Mouse (Mus musculus): Measurements from ENCODE around the gene Iqsec3.

Gene Iqsec3

DNA sequence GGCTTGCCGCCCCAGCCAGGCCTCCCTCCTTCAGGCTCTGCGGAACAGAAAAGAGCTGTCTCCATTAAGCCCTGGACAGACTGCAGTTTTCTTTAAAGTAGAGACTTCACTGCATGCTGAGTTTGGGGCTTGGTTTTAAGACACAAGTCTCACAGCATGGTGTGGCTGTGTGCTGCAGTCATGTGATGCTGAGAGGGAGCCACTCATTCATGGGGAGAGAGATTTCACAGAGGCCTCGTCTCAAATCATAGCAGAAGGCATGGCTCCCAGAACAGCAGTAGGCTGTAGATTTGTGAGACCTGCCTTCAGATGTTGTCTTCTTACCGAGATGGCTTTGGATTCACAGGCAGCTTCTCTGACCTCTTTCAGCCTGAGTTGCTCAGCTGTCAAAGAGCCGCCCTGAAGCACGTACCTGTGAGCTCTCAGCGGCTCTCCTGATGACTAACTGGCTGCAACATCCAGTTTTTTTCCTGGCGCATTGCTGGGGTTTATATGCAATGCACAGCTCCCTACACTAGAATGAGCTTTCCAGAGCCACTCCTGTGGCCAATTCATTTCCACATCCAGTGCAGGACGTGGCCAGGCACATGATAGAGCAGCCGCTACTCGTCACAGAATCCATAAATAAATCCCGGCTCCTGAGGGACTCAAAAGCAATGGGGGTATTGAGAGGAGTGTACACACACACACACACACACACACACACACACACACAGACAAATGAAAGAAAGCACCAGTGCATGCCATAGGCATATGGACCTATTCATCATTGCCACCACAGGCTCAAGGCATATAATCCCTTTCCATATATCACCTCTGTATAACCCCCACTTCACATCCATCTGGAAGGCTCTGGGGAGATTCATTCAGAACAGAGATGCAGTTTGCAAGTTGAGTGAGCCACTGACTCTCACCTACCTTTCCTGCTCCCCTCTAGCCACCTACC lies 18.7 kb downstream of the Iqsec3 start:
- no peak for DNase-seq (ENCODE audit: low spot score in 2 of 2)

DNA sequence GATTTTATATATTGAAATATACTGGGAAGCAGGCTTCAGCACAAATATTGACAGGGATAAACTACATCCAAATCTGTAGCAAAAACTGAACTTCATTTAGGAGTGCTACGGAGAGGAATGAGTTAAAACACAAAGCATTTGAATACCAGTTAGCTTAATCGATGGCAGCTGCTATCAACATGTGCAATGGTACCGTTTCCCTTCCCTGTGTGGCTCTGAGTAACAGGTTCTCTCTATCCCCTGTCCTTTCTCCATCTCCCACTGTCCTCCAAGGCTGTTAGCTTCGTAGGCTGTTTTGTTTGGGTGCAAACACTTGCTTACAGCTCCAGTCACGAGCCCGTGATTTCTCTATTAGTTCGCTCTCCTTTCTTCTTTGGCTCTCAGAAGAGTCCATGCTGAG lies 19.7 kb downstream of the Iqsec3 start:
- DNase-seq (ENCODE audit: low spot score in 2 of 2), result no peak

DNA sequence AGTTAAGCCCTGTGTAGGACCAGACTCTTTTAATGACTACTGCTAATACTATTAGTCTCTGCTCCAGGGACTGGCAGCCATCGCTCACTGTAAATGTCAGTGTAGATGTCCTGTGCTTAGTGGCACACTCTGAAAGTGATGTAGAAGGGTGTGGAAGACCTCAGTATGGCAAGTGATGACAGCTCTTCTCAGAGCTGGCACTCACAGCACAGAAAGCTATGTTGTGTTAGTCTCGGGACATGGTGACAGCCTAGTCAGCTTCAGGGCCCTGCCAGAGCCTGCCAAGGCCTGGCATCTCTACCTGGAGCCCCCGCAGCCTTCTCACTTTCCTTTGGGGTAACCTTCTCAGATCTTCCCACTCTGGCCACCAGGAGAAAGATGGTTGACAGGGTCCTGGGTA lies 21.8 kb downstream of the Iqsec3 start:
- no peak for DNase-seq (ENCODE audit: low spot score in 2 of 2)

DNA sequence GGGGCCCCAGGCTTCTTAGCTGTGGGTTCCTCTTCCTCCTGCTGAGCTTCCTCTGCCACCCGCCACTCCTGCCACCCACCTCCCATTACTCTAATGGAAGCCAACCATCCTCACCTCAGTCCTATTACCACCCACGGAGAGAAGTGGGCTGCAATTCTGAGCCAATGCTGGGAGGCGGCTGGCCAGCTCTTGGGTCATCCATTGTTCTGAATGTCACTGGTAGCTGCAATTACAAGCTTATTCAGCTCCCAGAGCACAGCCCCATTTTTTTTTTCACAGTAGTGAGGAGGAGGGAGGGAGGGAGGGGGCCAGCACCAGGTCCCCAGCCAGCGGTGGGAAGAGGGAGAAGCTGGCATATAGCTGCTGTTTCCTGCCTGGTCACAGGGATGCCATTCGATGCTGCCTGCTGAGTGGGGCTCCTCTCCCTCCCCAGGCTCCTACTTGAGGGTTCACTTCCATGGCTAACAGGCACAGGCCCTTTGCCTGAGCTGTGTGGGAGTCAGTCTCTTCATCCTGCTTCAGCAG lies 32.7 kb downstream of the Iqsec3 start:
- DNase-seq (ENCODE audit: low spot score in 2 of 2), result no peak

DNA sequence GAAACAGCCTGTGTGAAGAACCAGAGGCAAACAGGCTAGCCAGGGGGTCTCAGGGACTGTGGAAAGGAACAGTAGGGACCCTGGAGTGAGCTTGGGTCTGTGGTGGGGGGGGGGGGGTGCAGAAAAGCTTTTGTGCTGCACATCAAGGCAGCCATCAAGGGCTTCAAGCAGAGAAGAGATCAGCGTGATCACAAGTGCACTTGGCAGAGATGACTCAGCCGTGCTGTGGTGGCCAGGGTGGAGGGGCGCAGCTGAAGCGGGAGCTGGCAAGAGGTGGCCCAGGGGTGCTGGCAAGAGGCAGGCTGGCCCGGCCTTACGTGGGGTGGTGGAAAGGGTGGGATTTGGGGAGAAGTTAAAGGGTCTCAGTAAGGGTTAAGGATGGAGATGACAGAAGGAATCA lies 48.6 kb downstream of the Iqsec3 start:
- DNase-seq (ENCODE audit: low spot score in 2 of 2), result no peak

DNA sequence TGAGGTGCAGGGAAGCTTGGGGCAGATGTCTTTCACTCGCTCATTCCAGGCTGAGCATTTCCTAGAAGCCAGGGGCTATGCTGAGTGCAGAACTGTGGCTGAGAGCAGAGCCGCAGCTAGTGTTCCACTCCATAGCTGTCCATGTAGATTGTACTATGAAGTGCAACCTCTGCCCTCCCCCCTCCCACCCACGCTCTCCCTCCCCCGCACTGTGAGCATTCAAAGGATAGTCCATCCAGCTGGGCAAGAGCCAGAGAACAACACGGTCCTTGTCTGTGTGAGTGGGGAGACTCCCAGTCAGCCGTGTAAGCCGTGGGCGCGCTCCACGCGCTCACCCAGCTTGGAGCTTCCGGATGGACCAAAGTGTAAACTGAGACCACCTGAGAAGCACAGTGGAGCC lies 49.1 kb downstream of the Iqsec3 start:
- DNase-seq (ENCODE audit: low spot score in 2 of 2), result no peak

DNA sequence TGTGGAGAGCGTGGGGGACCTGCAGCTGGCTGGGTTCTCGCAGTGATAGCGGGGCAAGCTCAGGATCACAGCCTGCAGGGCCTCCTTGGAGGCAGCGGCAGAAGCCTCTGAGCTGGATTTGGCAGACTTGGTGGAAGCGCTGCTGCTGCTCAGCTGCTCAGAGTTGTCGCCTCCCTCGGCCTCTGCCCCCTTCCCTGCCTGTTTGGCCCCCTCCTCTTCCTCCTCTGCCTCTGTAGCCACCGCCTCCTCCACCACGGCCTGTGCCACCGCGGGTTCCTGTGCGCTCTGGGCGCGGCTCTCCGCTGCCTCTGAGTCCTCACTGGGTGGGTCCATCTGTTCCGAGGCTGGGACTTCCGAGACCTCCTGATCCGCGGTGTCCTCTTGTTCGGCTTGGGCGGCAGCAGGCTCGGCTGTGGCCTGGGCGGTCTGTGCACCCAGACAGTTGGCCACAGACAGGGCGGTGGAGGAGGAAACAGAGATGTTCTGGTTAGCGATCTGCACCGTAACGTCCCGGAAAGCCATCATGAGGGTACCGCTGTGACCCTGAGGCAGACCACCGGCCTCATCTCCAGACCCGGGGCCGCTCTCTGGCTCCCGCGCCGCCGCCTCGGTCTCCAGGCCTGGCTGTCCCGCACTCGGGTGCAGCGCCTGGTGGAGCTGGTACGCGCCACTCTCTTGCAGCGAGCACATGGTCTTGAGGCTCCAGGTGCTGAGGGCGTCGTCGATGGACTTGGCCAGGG lies 60.8 kb downstream of the Iqsec3 start:
- DNase-seq (ENCODE audit: low spot score in 2 of 2), result no peak

DNA sequence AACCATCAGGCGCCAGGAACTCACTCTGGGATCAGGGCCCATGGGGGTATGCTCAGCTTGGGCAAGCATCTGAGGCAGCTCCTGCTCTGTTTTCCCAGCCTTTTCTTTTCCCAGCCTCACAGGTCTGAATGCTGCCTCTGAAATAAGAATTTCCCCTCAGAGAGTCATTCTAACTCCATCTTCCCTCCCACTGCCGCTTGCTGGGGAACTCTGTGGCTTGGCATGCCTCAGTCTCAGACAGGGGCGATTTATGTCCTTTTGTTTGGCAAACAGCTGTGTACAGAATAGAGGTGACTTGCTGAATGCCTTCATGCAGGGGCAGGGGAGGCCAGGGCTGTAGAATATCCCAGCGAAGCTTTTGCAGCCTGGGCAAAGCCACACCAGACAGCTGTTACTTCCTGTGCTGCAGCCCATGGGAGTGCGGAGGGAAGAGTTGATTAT lies 65.9 kb downstream of the Iqsec3 start:
- no peak for DNase-seq (ENCODE audit: low spot score in 2 of 2)

DNA sequence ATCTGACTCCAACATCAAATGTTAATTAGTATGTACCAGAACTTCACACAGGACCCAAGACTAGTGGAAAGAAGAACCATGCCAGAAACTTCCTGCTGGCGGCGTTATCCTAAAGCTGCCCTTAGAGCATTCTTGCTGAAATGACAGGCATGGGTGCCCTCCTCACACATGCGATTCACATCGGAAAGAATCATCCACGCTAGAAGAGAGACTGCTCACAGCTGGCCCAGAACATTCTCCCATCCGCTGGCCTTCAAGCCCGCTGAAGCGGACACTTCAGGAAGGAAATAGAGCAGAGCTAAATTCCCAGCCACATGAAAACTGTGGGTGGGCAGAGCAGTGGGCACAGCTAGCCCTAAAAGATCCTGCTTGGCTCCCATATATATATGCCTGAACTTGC lies 68.2 kb downstream of the Iqsec3 start:
- no peak for DNase-seq (ENCODE audit: low spot score in 2 of 2)

DNA sequence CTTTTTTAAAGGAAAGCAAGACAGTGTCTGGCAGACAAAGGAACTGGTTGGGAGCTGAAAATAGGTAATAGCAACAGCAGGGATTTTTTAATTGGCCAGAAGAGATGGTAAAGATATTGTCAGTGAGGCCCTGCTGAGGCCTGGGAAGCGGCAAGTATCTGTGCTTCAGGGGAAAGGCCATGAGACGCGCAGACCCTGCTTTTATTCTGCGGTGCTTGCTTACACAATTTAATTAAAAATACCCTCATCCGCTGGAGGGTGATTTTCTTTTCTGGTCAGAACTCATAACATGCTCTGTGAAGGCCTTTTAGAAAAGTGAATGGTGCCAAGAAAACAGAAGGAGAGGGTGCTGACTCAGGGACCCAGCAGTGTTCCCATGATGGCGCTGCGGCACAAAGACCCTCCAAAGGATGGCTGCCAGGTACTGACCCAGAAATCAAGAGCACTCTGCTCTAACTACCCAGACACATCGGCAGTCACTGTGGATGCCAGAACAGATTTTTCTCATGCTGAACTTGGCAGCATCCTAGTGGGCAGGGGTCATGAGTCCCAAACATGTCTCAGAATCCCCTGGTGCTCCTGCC lies 70.7 kb downstream of the Iqsec3 start:
- no peak for DNase-seq (ENCODE audit: low spot score in 2 of 2)

DNA sequence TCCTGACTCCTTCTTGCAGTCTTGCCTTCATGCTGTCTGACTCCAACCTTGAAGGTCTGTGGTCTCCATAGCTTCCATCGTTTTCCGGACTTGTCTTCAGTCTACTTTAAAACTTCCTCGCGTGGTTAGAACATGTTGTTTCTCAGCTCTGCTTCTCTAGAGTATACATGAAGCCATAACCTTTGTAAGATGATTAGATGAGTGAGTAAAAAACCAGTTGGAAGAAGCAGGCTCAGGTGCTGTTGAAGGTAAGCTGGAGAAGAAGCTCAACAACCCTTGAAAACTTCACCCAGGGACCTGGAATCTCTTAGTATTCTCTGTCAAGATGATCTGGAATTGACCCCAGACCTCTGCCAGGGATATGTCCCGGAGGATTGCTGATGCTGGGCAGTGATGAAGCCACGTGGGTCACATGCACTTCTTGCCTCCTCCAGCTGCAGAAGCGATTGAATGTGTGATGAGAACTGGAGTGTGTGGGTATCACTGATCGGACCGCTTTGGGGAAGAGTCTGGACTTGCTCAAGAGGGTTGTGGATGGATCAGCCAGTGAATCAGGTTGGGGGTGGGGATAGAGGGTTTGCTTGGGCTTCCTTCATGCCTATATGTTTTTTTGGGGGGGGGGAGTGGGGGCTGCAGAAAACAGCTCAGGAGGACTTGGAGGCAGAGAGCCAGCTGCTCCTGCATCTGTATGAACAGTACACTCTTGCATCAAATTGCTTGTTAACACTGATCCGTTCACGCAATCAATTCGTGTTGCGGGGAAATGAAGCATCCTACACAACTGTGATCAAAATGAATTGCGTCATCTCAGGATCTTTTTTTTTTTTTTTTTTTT lies 71.4 kb downstream of the Iqsec3 start:
- DNase-seq (ENCODE audit: low spot score in 2 of 2), result no peak

DNA sequence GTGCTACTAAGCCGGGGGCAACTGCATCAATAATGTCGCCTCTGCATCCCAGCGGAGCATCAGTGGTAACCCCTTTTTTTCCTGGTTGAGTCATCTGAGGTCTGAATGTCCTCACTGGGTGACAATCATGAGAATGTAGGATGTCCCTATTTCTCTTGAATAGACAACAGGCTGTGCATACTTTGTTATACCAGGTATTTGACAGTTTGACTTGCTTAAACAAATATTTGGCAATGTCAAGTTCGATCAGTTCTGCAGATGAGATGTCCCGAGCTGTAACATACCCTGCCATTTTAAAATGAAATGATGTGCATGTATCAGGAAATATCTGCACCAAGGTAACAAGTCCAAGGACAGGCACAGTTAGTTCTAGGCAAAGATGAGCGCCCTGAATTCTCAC lies 72.3 kb downstream of the Iqsec3 start:
- DNase-seq (ENCODE audit: low spot score in 2 of 2), result no peak

DNA sequence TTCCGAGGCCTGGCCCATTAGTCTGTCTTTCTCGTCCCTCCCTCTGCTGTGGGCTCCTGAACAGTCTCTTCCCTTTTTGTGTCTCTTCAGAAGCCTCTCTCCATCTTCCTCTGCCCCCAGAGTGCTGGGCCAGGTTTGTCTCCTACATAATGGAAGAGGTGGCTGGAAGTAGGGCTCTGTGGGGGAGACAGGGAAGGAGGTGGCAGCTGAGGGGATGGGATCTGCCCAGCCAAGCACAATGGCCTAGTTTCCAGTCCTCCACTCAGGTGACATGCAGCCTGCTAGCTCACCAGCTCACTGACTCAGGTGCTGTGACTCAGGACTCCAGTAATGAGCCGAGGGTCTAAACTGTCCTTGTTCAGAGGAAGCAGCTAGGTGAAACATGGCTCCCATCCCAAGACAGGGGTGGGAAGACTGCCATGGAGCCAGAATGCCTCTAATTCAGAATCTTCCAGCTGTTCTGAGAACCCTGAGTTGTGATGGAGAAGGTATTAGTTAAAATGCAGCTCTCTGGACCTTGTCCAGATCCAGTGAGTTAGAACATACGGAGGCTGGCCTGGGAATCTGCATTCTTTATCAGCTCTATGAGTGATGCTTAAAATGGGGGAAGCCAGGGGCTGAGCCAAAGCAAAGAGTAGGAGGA lies 80.7 kb downstream of the Iqsec3 start:
- DNase-seq (ENCODE audit: low spot score in 2 of 2), result no peak

DNA sequence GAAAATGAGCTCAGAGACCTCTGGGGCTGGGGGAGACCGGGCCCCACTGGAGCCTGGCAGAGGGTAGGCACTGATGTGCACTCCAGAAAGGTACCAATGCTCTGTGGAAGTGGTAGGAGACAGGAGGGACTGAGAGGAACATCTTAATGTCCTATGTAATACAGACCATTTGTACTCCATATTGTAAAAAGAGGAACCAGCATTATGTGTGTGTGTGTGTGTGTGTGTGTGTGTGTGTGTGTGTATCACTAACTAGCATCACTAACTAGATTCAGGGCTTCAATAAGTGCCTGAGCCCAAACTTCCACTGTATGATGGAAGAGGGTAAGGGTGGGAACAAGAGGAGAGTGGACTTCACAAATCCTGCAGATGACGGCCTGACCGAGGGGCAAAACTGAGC lies 88.1 kb downstream of the Iqsec3 start:
- DNase-seq (ENCODE audit: low spot score in 2 of 2), result no peak

DNA sequence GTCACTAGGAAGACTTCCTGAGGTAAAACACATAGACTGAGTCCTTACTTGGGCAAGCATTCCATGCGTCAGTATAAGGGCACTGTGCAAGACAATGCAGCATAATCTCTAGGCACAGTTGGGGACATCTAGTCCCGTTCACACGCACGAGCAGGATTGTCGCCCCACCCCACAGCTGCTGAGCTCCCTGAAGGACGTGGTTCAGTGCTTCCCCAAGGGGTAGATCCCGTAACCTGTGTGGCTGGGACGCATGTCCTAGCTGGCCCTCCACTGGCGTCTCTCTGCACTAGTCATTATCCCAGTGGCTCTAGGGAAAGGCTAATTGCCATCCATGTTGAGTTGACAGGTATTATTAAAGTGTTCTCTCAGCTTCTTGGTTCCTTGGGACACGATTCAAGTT lies 91.4 kb downstream of the Iqsec3 start:
- no peak for DNase-seq (ENCODE audit: low spot score in 2 of 2)

DNA sequence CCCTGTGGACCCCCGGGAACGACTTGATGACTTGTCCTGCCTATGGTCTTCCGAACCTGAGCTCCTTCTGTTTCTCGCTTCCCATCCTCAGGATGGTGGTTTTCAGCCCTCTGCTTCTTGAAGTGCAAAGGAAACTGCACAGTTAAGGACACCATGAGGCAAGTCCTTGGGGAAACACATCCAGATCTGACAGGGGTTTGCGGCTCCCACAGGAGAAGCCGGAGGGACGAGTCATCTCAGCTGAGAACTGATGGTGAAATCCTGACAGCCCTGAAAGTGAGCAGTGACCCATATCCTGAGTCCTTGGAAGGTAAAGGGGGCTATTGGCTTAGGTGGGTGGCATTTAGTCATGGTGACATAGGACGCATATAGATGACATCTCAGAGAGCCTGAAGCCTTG lies 92.9 kb downstream of the Iqsec3 start:
- no peak for DNase-seq (ENCODE audit: low spot score in 2 of 2)

DNA sequence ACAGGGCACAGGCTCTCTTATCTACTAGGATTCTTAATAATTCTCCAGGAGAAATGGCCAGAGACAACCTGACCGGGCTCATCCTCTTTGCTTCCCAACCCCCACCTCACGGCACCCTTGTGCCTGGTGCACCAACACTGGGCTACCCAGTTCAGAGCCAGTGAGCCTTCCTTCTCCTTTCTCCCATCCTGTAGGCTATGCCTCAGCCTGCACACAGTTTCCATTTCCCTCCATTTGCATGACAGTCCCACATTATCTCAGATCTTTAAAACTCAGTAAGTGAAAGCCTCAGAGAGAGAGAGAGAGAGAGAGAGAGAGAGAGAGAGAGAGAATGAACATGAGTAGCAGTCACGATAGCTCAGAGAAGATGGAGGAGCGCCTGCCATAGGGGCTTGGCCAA lies 95.2 kb downstream of the Iqsec3 start:
- DNase-seq (ENCODE audit: low spot score in 2 of 2), result no peak

DNA sequence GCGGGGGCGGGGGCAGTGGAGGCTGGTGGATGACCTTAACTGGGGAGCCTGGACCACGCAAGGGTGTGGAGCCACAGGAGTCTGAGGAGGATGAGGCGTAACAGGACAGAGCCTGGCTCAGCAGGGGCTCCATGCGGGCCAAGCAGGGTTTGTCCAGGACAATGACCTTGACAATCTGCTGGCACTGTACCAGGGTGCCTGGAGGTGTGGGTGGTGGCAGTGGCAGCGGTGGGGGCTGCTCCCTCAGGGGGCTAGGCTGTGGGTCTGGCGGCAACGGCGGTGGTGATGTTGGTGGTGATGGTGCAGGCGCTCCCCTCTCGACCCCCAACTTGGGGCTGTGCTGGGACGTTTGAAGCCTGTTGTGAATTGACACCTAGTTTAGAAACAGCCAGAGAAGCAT lies 97.3 kb downstream of the Iqsec3 start:
- DNase-seq (ENCODE audit: low spot score in 2 of 2), result no peak

DNA sequence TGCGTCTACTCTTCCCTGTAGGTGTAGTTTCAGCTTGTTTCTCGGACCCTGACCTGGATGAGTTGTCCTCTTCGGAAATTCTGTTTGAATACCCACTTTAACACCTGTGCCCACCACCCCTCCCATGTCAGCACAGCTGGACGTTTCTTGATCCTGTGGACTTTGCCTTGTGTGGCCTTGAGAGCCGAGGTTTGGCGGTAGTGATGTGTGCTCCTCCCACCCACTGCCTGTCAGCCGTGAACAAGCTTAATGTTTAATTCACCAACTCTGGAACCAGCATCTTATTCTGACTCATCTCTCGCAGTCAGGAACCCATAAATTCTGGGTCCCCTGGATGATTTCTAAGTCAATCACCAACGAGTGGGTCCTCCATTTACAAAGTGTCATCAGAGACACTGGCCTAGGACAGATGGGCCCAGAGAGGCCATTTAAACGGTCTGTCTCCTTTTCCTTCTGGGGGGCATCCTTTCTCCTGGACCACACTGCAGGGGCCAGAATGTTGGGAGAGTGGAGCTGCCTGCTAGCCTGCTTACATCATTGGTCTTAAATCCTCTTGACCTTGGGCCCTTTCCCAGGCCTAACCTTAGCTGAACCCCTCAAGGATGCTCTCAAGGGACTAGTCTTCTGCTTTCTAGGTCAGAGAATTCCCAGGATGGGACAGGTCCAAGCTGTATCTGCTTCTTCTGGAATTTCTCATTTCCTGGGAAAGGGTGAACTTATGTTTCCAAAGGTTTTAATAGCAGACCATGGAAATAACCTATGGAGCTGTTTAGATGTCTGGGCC lies 102.1 kb downstream of the Iqsec3 start:
- no peak for DNase-seq (ENCODE audit: low spot score in 2 of 2)

DNA sequence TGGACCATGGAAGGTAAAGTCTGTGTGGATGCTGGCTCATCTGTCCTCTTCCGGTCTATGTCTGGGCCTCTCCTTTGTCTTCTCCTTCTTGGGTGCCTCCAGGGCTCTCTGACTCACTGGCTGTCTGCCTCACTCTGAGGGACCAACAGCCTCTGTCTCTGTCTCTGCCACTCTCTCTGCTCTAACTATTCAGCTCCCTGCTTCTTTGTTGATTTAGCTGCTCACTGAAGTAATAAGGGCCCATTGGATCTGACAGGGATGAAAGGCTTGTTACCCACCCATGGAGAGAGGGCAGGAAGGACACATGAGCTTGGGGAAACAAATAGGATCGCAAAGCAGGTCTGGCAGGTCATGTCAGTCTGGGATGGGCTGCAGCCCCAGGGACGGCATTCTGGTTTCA lies 106.4 kb downstream of the Iqsec3 start:
- DNase-seq (ENCODE audit: low spot score in 2 of 2), result no peak

Measured in spleen, postnatal 36 days (tissue).